Mouse (Mus musculus) lung, postnatal 10 days (tissue): ENCODE data around the gene Mdh1.
A peak's percentile ranks its signal among the peaks of the same experiment; 100 is the strongest.

ENCODE experiments used
- DNase-seq: peaks from one replicate; pipeline ENCODE4 v3.0.0; 2021

Mdh1 gene

DNA sequence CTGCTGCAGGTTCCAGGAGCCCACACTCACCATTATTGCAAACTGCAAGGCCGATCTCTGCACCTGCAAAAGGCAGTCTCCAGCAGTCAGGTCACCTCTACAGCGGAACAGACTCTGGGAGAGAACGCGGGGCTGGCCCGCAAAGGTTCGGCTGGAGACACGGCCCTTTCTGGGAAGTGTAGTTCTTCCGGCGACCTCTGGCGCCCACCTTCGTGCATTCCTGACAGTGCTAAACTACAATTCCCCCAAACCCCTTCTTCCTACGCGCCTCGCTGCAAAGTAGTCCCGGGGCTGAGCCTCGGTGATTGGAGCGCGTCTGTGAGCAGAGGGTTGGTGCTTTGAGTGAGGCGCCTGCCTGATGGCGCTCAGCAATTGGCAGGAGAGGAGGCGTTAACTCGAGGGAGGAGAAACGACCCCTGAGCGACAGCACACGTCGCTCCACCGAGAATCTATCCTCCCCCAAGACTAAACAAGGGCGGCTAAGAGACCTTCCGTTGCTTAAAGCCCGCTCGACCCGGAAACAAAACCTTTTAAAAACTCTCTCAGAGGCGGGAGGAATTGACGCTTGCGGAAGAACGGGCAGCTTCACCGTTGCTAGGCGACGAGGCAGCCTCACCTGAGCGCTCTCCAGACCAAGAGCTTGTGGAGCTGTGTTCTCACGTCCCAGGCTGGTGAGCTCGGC is at the start of gene Mdh1, which contains the start of gene Wdpcp:
Mdh1 (minus strand) TSS at position 668 of the 682 bp plus-strand sequence.
Wdpcp (plus strand) TSS at position 536 of the 682 bp plus-strand sequence.
- peak; percentile 97 for DNase-seq

DNA sequence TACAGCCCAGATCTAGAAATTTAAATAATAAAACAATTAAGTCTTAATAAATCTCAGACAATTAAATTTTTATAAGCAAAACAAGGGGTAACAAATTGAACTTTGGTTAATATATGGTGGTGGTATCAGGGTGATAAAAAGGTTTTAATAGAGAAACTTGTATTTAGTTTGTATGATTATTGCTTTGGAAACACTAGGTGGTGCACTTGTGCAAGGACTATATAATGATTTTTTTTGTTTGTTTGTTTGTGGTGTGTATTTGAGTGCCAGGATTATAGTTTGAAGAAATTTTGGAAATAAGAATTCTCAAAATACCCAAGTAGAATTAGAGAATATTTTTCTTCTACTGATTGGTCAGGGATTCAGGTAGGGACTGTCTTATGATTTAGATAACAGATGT is 43.7 kb upstream of the Mdh1 start:
- DNase-seq: no peak

DNA sequence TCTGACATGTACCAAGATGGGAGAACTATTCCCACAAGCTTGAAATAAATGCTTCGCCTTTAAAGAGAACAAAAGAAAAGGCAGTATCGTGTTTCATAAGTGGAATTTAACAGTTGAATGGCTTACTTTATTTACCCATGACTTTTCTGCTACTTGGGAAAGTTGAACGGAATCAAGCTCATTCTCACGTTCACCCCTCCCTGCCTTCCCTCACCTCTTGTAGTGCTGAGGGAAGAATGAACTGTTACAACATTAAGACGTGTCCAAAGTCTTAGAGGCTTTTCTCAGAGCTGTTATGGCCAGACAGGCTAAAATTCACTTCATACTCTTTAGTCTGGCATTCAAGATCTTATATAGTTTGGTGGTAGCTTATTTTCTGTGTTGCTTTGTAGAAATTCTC is 30.3 kb upstream of the Mdh1 start:
- DNase-seq: no peak

DNA sequence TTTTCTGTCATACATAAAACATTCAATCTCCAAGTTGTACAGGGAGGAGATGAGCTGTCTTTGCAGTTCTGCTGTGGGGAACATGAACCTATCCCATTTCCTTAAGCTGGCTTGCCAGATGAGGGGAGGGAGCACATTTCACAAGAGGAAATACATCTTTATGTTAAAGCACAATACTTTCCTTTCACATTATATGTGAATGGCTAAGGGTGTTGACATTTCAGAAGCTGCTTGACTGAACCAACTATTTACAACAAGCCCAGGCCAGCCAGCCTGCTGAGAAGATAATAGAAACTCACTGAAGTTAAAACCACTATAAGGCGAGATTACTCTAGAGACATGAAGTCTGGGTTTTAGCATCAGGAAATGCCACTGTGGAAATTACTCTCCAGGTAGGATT is 11.1 kb upstream of the Mdh1 start:
- no peak for DNase-seq

DNA sequence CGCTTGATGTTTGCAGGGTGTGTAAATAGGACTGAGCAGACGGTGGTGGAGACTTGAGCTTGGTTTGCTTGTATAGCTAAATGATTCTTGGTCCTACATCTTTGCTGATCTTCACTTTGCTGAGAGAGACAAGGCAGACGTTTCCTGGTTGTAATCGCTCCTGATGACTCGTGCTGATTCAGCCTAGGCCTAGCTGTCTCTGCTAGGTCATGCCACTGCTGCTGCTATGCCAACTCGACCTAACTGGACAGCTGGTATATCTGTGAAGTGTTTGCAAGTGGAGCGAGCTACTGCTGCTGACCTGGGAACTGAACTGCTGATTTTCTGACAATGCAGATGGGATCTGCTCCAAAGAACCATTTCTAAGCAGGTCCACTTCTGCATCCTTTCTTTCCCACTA is 9.3 kb upstream of the Mdh1 start:
- no peak for DNase-seq

DNA sequence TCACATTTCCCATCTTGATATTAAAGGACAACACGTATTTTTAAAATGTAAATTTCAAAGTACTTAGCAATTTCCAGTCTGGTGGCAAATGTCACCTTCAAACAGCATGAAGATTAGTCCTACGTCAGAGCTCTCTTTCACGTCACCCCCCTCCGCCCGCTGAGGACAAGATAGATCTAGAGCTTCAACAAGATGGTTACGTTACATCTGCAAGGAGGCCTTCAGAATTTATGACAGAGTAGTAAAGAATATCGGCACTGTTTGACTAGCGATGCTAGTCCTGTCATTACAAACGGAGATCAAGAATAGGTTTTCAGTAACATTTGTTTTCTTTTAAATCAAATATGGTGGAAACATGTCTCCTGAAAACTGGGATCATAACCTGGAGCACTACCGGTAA is 1.2 kb downstream of the Mdh1 start:
- no peak for DNase-seq

DNA sequence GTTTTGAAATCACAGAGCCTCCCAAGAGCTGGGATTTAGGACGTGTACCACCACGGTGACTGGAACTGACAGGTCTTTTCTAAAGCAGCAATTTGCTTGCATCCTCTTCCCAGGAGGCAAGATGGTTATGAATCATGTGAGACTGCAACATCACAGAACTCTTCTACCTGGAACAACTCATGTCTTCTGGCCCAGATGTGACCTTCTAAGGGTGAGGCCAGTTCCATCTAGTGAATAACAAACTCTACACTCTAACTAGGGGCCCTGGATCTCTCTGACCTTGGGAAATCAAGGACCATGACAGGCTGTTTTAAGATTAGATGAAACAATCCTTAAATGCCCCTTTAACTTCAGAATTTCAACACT is 2.1 kb downstream of the Mdh1 start:
- no peak for DNase-seq

DNA sequence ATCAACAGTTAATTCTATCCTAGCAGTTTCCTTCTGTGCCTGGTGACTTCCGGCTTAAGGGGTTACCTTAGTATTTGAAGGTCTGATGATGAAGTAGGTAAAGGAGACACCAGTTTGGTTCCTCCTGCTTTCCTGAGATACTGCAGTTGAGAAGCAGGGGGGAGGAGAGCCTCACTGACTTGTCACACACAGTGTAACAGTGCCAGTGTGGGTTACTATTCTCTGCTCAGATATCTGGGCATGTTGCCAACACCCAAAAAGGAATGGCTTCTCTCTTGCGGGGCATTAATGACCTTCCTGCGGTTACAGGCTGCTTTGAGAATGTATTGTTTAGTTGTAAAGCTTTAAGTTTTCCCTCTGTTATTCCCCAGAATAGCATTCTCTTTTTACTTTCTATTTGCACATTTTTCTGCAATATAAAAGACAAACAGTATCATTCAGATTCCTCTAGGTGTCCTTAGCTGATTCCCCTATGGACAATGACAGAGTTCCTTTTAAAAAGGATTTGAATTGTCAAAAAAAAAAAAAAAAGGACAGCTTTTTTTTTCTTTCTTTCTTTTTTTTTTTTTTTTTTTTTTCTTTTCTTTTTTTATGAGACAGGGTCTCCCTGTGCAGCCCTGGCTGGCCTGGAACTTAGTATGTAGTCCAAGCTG is 2.6 kb downstream of the Mdh1 start:
- peak; percentile 20 for DNase-seq

DNA sequence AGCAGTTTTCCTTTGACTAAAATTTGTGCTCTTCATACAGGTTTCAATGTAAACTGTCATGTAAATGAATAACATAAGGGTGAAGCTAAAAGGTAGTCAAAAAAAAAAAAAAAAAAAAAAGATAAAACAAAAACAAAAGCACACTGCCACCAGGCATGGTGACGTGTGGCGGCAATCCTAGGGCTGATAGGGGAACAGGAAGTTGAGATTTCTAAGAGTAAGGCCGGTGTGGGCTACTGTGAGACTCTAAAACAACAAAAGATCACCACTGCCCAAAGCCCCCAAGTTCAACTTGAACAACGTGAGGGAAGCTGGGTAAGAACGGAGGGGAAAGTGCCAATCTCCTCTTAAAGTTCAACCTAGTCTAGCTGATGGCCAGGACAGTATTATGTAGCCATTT is 3.2 kb downstream of the Mdh1 start:
- no peak for DNase-seq

DNA sequence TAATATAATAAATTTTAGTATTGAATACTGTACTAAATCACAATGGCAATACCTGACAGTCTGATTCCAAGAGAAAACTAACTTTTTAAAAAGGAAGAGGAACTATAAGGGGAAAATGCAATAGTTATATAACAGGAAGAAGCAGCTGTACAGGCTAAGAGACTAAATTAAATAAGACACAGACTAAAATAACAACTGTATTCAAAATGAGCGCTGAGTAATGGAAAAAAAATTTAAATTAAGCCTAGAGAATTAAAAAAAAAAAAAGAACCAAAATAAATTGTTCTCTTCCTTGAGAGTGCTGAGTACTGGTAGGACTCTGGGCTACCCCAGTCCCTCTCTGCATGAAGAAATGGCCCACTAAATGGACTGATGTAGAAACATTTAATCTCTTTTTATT is 4.4 kb downstream of the Mdh1 start:
- DNase-seq: no peak

DNA sequence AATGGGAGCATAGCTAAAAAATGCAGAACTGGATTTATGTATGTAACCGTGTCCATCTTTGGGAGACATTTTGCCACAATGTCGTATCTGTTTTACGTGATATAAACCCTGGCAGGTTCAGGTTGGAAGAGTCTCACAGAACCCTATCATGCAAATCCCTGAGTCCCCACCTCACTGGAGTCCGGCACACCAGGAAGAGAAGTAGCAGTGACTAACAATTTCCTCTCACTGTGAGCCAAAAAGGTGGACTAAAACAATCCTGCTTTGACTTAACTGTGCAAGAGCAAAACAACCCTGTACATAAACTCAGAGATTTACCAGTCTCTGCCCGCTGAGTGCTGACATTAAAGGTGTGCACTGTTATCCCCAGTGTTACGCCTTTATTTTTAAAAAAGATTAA is 5.2 kb downstream of the Mdh1 start:
- DNase-seq: no peak

DNA sequence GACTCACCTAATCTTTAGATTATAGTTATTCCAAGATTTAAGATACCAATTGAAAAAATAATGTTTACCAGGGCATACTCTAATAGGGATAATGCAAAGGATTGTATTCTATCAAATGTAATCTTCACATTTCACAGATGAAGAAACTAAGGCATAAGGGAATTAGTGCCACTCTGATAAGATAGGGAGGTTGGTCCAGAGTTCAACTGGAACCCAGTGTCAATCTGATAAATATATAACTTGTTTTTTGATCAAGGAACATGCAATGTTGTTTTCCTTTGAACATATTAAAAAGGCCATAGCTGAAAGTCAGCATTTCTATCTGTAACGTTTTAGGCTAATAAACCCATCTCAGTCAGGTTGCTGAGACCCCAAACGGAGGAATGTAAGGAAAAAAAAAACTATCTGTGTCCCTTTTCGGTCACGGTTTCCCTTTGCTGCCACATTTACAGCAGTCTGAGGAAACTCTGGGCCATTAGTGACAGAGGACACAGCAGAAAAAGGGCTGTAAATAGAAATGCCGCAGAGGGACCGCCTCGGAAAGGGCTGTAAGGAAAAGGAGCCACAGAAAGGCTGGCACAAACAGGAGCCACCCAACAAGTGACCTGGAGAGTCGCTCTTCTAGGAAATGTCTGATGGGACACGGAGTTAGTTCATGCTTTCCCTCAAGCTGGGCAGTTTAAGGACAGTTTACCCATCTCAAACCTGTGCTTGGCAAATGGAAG is 7.3 kb downstream of the Mdh1 start:
- no peak for DNase-seq

DNA sequence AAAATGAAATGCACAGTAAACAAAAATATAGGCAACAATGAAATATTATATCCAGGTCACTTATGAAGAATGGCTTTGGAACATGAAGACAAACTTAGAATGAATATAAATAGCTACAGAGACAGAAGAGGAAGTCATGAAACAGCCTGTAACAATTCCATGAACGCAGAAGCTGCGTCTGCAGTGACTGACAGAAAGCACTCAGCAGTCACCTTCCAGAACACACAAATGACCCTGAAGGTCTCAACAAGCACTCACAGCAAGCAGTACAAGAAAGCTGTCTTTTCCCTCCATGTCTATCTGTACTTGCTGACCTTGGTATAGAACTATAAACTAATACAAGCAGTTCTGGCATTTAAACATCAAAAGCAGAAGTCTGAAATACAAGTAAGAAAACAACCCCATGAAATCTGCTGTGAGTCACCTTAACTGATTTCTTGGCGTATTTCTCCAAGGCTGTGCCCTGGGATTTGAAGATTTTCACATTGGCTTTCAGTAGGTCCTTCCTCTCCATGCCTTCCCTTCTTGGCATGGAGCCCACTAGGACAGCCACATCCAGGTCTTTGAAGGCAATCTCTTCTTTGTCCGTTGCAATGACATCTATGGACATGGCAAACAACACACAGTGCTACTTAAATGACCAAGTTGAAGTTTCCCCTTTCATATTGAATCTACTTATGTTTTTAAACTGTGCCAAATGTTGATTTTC is 8.4 kb downstream of the Mdh1 start:
- DNase-seq: no peak

DNA sequence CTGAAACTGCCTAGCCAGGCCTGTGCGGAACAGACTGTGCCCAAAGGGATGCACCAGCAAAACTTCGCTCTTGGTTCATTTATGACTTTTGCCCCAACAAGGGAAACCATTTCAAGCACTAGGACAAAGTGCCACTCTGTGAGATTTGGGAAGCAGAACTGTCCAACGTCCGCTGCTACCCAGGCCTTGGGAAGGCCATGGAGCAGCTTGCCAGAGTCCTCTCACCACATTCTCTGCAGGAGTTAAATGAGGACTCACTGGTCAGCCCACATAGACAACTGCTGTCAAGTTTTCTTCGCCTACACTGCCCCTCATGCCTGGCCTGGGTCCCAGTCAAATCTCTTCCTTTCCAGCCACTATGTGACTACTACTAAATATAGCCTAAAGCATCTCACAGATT is 10.8 kb downstream of the Mdh1 start:
- peak; percentile 10 for DNase-seq

DNA sequence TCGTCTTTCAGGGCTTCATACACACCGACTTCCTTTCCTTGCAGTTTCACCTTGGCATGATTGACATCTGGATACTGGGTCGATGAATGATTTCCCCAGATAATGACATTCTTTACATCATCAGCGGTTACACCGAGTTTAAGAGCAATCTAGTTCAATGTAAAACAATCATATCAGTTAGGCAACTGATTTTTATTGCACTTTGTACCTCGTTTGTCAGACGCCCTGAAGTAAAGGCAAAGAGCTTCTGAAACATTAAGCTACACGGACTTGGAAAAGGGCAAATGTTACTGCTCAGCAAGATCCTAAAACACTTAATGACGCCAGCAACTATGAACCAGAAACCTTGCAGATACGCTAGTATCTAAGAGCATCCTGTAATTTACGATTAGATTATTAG is 12.4 kb downstream of the Mdh1 start:
- no peak for DNase-seq

DNA sequence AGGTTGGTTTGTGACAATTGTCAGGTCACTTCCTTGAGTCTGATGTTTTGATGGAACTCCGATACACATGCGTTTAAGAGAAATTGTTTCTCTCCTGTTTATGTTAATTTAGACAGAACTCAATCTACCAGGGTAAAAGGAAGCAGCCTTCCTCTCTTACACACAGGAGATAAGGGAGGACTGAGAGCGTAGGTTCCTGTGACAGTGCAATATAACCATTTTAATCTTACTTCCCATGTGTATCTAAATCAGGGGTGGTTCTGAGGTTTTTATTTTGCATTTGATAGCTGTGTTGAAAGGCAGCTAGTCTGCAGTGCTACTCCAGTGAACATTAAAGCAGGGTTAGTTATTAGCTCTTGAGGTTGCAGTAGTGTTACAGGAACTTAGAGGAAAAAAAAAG is 20.1 kb downstream of the Mdh1 start:
- no peak for DNase-seq

DNA sequence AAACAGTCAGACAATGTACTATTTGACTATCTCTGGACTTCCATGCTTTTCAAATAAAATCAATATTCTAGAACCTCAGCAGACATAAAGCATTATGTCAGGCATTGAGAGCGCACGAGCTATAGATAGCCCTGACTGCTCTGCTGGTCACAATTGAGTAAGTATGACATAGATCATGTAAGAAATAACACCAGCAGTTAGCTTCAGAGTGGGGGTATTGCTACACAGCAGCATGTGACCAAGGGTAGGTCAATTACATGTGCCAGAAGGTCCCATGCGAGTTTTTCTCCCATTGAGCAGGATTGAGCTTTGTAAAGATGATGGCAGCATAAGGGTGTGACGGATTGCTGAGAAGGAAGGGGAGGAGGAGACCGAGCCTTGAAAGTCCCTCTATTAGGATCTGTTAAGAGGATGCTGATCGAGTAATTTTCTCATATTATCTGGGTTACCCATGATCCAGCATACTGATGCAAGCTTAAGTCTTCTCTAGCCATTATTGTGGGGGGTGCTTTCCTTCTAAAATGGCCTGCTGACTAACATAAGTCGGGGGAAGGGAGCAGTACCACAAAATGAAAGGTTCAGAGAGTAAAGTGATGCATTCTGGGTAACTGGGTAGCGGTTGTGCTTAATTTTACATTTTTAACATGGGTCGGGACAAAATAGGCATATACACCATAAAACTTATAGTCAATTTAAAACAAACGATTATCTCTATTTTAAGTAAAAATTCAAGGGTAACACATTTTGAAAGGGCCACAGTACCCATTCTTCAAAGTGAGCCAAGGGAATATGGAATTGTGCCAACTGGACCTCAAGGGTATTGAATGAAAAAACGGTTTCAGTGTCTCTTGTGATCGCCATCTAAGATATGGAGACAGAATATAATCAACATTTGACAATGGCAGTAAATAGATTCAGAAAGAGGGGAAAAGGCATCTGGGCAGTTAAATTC is 21.7 kb downstream of the Mdh1 start:
- DNase-seq: no peak

DNA sequence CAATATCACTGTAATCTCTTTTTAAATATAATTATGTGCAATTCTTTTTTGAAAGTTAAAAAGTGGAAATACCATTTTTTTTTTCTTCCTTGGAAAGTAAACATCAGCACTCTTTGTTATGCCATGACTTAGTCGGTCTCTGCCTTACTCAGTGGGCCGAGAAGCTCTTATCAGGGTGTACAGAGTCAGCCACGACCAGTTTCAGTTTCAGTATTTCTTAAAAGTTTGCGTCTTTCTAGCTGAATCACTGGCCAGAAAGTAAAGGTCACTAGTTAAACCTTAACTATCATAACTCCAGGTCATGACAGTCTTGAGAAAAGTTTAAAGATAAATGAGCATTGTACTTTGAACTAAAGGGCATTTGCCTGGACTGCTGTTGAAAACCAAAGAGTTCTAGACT is 22.4 kb downstream of the Mdh1 start:
- no peak for DNase-seq

DNA sequence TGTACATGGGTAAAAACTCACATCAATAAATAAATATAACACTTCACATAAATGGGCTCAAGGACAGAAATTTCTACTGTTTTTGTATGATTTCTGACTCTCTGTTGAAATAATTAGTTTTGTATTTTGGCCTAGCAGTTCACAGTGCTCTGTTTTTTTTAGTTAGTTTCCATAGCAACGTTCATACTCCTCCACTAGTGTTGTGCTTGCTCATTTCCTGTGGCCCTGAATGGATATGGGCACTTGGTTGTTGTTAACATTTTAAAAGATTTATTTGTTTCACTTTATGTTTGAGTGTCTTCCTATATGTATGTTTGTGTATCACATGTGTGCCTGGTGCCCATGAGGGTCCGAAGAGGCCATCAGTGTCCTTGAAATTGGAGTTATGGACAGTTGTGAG is 23.1 kb downstream of the Mdh1 start:
- DNase-seq: no peak

DNA sequence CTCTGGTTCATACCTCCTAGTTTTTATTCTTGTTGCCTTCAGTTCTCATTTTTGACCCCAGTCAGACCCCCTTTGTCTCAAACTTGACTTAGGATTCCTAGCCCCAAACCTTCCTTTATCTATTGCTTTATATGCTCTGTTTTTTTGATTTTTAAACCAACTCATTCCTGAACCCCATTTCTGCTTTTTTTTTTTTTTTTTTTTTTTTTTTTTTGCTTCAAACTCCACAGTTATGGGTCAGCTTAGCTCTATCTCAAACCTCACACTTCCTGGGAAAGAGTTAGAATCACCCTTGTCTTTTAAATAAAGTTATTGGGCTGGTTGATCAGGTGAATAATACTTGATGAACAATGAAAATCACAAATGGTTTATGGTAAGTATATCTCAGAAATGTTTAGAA is 24.6 kb downstream of the Mdh1 start:
- no peak for DNase-seq

DNA sequence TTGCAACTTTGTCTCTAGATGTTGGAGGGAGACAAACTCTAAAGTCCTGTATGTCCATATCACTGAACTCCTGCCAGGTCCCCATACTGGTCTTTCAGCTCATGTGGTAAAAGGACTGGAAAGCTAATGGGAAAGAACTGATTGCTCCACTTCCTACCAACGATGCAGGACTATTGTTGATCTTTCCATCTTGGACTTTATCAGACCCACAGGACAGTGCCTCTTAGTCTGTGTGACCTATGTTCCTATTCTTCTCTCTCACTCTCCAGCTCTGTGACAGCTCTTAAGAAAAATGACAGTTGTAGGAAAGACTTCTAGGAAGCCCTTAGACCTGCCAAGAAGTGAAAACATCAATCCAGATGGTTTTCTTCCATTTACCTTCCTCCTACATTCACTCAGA is 25.5 kb downstream of the Mdh1 start:
- DNase-seq: no peak

DNA sequence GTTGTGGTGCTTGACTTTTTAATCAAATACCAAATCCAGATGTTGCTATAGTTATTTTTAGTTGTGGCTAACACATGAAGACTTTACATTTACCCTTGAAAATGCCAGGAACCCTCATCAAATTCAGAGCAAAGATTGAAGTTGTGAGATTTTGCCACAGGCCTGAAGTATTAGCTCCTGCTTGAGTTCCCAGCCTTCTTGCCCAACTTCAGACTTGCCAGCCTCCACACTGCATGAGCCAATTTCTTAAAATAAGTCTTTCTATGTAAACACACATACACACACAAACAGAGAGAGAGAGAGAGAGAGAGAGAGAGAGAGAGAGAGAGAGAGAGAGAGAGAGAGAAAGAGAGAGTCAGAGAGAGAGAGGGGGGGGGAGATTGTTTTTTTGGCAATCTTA is 26.2 kb downstream of the Mdh1 start:
- no peak for DNase-seq

DNA sequence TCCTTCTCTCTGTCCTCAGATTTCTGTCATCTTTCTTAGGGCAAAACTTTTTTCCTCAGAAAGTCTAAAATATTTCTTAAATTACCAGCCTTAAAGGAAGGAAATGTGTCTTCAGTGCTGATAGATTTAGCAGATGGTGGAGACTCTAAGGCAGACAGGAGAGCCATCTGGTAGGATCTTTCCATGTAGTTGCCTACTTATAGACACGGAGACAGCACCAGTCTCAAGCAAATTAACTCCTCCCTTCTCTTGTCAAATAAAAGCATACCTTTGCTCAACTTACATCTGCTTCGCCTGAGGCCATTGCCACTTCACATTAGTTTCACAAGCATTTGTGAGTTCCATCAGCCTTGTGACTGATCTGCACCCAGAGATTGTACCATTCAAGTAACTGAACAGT is 27.1 kb downstream of the Mdh1 start:
- no peak for DNase-seq
